Mouse (Mus musculus) testis, postnatal 14 days (tissue): ENCODE data around the gene Ddx1.
"Not testable (repeated sequence)": the region's sequence is repeated elsewhere in the genome, so short reads cannot be mapped to it uniquely, and the experiment has no call there.

Source experiments
- DNase-seq: peaks from one replicate; pipeline ENCODE4 v3.0.0; 2021; ENCODE audit warnings: low spot score

The Ddx1 gene

DNA sequence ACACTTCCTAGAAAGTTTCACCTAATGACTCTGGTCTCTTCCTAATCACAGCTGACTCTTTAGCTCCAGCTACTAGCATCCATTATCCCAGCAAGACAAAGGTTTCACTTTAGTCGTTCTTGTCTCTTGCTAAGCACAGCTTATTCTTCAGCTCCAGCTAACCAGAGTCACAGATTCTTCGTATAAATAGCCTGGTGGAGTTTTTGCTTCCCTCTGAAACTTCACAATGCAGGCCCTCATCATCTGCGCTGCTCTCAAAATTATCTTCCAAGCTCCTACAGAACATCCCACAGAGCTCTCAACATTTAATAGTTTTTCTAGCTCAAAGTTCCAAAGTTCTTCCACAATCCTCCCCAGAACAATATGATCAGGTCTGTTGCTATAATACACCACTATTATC lies 43.3 kb downstream of the Ddx1 start:
- no peak for DNase-seq

DNA sequence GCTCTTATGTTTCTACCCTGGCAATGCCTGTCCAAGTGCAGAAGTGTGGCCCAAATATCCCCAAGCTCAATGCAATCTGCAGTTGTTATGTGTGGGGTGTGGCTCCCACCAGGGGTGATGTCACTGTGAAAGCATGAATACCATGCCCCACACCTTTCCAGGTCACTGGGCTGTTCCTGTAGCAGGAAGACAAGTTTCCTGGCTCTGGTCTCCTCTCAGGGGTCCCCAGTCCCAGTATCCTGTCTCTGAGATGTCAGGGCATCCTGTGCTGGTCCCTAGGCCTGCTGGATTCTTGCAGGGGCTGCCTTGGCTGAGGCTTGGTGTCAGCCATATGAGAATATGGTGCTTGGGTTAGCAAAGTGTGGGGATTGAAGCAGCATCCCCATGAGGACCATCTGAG lies 46.7 kb downstream of the Ddx1 start:
- DNase-seq = no peak

GRCm38 (mm10) chr12:13200576-13200975 lies 48.4 kb downstream of the Ddx1 start:
- no peak for DNase-seq

DNA sequence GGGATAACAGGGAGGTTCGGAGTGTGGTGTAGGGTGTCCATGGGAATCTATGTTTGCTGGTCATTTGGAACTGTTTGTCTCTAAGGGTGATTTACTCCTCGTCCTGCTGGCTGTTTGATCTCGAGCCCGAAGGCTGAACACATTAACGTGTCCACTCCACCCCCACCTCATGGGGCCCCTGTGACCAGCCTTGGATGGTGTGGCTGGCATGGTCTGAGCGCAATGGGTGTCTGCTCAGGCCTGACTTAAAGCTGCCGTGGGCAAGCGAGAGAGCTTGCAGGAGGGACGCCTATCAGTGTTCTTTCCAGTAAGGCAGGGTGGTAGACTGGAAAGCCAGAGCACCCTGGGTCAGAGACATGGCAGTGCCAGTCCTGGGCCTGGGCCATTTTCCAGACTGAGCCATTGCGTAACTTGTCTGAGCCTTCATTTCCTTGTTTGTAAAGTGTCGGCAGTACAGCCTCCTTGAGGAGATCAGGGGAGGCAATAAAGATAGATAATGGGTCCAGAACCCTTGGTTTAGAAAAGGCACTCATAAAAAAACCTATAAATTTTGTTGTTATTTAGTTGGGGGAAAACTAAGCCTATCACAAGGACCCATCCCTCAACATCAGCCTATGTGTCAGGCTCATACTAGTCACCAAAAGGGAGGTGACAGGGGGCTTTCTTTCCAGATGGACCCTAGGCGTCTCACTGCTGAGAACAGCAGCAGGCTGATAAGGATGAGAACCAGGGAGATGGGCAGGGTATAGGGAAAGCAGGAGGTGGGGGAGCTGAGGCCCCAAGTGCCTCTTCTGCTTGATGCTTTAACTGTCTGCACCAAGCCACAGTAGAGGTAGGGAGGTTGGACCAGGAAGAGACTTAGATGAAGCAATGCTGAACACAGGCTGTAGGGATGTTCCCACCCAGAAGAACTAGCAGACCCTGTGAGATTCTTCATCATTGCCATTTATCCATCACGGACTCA lies 49.4 kb downstream of the Ddx1 start:
- DNase-seq = no peak

GRCm38 (mm10) chr12:13198157-13198556 lies 50.9 kb downstream of the Ddx1 start:
- no peak for DNase-seq

DNA sequence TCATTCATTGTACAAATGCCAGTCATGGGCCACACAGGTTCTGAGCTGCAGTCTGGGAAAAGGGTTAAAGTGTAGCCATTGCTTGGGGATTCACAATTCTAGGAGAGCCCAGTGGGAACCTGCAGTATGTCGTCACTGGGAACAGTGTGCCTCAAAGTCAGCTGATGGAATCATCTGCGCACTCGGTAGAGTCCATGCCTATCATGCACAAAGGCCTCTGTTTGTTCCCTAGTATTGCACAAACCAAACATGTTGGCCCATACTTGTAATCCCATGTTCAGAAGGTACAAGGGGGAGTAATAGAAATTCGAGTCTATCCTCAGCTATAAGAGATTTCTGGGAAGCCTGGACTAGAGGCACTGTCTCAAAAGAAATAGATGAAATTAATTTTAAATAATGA lies 52.9 kb downstream of the Ddx1 start:
- DNase-seq = no peak

DNA sequence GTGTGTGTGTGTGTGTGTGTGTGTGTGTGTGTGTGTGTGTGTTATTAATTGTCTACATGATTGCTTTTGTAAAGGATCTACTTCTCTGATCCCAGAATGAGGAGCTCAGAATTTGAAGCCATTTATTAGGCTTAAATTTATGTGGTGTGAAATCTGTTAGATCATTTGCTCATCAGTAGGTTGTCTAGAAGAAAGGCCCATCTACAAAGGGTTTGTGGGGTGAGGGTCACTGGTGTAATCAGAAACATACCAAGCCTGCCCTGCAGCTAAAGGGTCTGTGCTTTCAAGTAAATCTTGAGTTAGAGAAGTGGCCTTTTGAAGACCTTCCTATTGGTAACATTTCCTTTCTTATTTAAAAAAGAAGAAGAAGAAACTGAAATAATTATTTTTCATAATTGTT lies 53.5 kb downstream of the Ddx1 start:
- no peak for DNase-seq

DNA sequence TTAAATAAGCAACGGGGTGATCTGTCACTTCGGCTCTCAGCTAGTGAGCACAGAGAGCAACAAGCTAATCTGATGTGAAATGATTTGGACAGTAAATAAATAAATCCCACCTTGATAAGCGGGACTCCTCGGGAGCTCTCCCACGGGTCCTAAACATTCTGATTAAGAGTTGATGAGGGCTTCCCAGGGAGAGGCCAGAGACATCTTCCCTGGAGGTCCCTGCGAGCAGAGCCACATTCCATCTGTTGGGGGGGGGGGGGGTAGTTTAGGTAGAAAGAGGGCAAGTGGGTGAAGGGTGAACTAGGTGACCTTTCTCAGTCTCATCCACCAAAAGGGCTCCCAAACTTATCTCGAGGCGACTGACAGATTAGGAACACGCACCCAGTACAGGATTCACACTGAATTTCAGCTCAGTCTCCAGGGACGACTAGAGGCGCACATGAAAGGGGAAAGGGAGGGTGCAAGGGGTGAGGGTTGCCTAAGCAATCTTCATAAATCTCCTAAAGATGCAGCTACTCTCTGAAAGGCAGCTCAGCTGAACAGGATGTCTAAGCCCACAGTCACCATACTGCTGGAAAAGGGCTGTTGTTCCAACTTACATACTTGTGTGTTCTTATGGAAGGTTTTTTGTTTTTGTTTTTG lies 60.8 kb downstream of the Ddx1 start:
- no peak for DNase-seq

GRCm38 (mm10) chr12:13186209-13186608 lies 62.8 kb downstream of the Ddx1 start:
- DNase-seq = no peak

- no peak for DNase-seq
These were observed 64.1 kb downstream of the Ddx1 start for GRCm38 (mm10) chr12:13184873-13185361.

DNA sequence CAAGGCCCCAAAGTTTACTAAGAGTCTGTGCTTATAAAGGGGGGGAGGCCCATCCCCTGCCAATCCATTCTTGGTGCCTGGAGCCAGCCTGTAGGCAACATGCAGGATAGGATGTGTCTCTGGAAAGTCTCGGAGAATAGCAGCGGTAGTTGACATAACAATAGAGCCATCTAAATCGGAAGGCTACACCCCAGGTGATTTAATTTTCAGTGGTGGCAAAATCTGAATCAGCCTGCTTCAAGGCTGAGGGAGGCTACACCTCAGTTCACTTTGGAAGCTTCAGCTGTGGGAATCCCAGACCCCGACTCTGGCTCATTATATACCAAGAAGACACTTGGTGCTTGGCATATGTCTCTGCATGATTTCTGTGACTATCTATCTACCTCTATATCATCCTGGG lies 64.9 kb downstream of the Ddx1 start:
- DNase-seq = not testable (repeated sequence)

DNA sequence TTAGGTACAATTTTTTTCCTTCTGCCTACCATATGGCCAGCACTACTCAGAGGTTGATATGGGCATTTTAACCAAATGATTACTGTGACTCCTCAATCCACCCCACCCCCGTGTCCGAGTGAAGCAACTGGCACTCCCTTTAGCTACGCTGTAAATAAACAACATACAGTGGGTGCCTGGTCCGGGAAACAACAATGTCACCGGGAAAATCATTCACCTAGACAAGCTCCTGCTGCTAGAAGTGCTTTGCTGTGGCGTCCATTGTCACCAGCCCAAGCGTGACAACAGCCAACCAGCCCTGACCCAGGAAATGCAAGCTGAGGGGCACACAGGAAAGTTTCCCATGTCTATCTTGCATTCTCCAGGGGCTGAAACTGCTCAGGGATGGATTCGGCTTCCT lies 66.8 kb downstream of the Ddx1 start:
- DNase-seq = no peak

- DNase-seq = no peak
These were observed 67.3 kb downstream of the Ddx1 start for GRCm38 (mm10) chr12:13181721-13182120.

DNA sequence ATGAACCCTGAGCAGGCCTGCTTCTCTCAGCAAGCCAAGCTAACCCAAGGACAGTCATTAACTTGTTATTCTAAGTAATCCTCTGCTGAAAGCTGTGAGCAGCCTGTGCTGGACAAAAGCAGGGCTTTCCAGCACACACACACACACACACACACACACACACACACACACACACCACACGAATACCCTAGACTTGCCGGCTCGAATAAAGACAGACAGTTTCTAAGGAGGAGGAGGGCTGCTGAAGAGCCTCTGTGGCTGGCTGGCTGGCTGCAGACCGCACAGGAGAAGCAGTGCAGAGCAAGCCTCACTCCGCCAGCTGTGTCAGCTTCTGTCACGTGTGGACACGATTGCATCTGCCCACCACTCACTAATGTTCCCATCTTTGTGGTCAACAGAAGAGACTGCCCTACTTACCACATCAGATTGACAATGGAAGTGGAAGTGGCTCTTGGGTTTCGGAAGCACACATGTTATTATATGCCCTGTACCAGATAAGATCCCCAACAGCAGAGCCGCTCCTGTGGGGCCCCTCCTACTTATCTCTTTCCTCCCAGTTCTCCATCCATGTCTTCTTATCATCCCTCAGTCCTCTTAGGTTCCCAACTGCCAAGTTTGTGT lies 68.2 kb downstream of the Ddx1 start:
- DNase-seq = no peak

GRCm38 (mm10) chr12:13180332-13180714 lies 68.7 kb downstream of the Ddx1 start:
- no peak for DNase-seq

GRCm38 (mm10) chr12:13177606-13178005 lies 71.4 kb downstream of the Ddx1 start:
- DNase-seq = no peak

GRCm38 (mm10) chr12:13176927-13177326 lies 72.1 kb downstream of the Ddx1 start:
- DNase-seq = no peak

GRCm38 (mm10) chr12:13176136-13176535 lies 72.9 kb downstream of the Ddx1 start:
- DNase-seq = no peak

DNA sequence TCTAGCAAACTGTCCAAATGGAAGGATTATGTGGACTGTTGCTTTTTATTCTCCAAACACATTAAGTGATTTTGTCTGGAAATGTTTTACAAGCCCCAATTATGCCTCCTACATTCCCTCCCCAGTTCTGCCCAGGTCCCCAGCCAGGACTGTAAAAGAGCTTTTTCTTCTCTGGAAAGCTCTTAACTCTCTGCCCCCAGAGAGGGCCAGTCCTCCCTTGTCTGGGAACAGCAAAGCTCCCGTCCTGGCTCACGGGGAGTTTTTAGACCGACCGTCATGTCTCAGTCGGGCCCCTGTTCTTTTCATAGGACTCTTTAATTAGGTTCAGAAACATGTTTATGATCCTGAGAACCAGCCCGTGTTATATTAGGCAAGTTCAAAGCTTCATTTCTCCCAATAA lies 75.0 kb downstream of the Ddx1 start:
- DNase-seq = no peak

GRCm38 (mm10) chr12:13168073-13168472 lies 80.9 kb downstream of the Ddx1 start:
- DNase-seq = no peak

DNA sequence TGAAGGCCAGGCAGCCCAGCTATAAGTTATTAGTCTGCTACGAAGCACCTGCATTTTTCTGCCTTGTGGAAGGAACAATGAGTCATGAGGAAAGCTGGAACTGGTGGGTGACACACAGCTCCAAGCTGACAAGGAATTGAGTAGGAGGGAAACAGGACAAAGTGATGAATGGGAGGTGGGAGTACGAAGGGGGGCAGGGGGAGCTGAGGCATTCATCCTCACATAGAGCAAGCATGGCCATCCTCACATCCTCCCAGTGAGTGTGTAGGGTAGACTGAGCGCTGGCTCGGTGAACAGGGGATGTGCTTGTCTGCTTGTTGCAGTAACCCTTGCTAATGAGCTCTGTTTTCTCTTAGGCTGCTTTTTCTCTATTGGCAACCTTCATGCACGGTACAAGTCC lies 81.9 kb downstream of the Ddx1 start:
- DNase-seq = no peak
